8 mouse cellular contexts compared by ENCODE assay signal in the genomic region with DNA sequence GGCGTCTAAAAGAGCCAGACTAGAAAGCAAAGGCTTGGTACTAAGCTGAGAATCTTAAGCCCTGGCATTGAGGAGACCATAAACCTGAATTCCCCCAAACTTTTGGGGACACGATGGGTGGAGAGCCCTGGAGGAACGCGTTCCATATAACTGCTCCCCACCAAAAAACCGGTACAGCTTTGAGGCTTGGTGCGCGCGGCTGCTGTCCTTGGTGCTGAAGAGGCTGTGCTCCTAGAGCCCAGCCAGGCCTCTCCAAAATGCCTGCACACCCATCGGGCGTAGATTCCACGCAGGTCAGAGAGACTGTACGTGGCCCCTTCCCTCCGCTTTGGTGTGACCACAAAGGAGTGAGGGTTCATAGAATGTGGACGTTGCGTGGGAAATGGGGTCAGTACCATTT. TPM values are rescaled to one million over a fixed set of nuclear protein-coding genes. Genes with fewer than 3 reads are reported as not detected.
DNase-seq lines count a peak whose midpoint lies in the region; ATAC-seq lines count a peak whose summit lies in the region.
"Had no signal": no experiment of that assay in that cellular context is flagged by ENCODE, and none has a peak within 500 bp of the region (broad histone marks: within the 10 kb centered on the region; RNA-seq: fewer than 3 reads in every experiment).

No protein-coding gene starts in this region.

- H3K9me3 ChIP-seq in hindbrain, embryonic 16.5 days (ENCODE audit: control insufficient read depth, low read length), result no peaks in the 10 kb centered on the region
- H3K9me3 ChIP-seq in midbrain, embryonic 16.5 days (replicated peaks; ENCODE audit: control insufficient read depth, low read length, poor library complexity, severe bottlenecking), result no peaks in the 10 kb centered on the region

- intact Hi-C loops in left cerebral cortex, postnatal 14 days (cut with DNase I), result no loop called here

- peak; percentile 22 to 26 for DNase-seq in urinary bladder, postnatal 36 days (ENCODE audit: low spot score in 2 of 2)
- DNase-seq in urinary bladder, adult 2 months (ENCODE audit: low spot score), result no peak
- peak; percentile 32 for DNase-seq in c-Kit-positive CD71-positive TER-119-negative erythroid progenitor cells, embryonic 14.5 days (ENCODE audit: low read depth)
- no peak for DNase-seq in cerebellum, postnatal 14 days
- DNase-seq in left cerebral cortex, postnatal 14 days (ENCODE audit: low spot score in 2 of 2), result no peak

- no peaks in the 10 kb centered on the region for H3K27me3 ChIP-seq in hindbrain, embryonic 16.5 days (replicated peaks; ENCODE audit: control insufficient read depth, insufficient read depth, low read length)
- no peaks in the 10 kb centered on the region for H3K27me3 ChIP-seq in midbrain, embryonic 16.5 days (ENCODE audit: control insufficient read depth, insufficient read depth, low read depth, low read length)

- H3K4me3 ChIP-seq in hindbrain, embryonic 16.5 days (ENCODE audit: low read length), result no peak overlapping the region
- no peak overlapping the region for H3K4me3 ChIP-seq in midbrain, embryonic 16.5 days (ENCODE audit: low read depth, low read length)
- H3K4me3 ChIP-seq: erythroblast, embryonic 14.5 days had no signal

- H3K36me3 ChIP-seq in hindbrain, embryonic 16.5 days (ENCODE audit: control insufficient read depth, insufficient read depth, low read length), result peaks cover 36% of the 10 kb centered on the region
- H3K36me3 ChIP-seq in midbrain, embryonic 16.5 days (ENCODE audit: control insufficient read depth, insufficient read depth, low read length), result peaks cover 14% of the 10 kb centered on the region

- peak overlapping the region; percentile 7; the same call in 1 of the 2 replicates for H3K4me2 ChIP-seq in hindbrain, embryonic 16.5 days (ENCODE audit: low read length)
- no peak overlapping the region; the same call in 1 of the 2 replicates for H3K4me2 ChIP-seq in midbrain, embryonic 16.5 days (ENCODE audit: low read length)

- H3K4me1 ChIP-seq in hindbrain, embryonic 16.5 days (ENCODE audit: control insufficient read depth, insufficient read depth, low read depth, low read length), result peaks cover 36% of the 10 kb centered on the region
- peaks cover 38% of the 10 kb centered on the region for H3K4me1 ChIP-seq in midbrain, embryonic 16.5 days (ENCODE audit: control insufficient read depth, insufficient read depth, low read length)

- 30% methylated on average over 15 of the region's 15 CpGs for WGBS in hindbrain, embryonic 16.5 days
- 23% methylated on average over 15 of the region's 15 CpGs for WGBS in midbrain, embryonic 16.5 days

- no peak overlapping the region for H3K9ac ChIP-seq in hindbrain, embryonic 16.5 days (ENCODE audit: low read depth, low read length)
- H3K9ac ChIP-seq in midbrain, embryonic 16.5 days (ENCODE audit: low read depth, low read length), result no peak overlapping the region

- ATAC-seq in hindbrain, embryonic 16.5 days, result no peak
- no peak for ATAC-seq in midbrain, embryonic 16.5 days

- no peak overlapping the region for H3K27ac ChIP-seq in hindbrain, embryonic 16.5 days (ENCODE audit: low read depth, low read length)
- H3K27ac ChIP-seq in midbrain, embryonic 16.5 days (ENCODE audit: low read length), result peak overlapping the region; percentile 92

RNA-seq across cellular contexts. Expression of gene Nova2, which starts 25.7 kb away (rescaled TPM):
- polyA plus RNA-seq in urinary bladder, adult 2 months (2012; rRNA removed), result 0.48 and 1.0 TPM in 2 replicates
- 10.4 and 12.3 TPM in 2 replicates for polyA plus RNA-seq in hindbrain, embryonic 16.5 days (2015; fragmentation: Nextera tagmentation; extraction: Ambion mirVana)
- polyA plus RNA-seq in midbrain, embryonic 16.5 days (2015; fragmentation: Nextera tagmentation; extraction: Ambion mirVana), result 11.9 and 14.3 TPM in 2 replicates
- total RNA-seq in left cerebral cortex, postnatal 14 days (2021), result 100 to 1,000 TPM; 105 to 110 TPM
- polyA plus RNA-seq: erythroblast, embryonic 14.5 days had no signal

RNA-seq across cellular contexts. Expression of gene Nanos2, which starts 35.8 kb away (rescaled TPM):
- polyA plus RNA-seq in urinary bladder, adult 2 months (2012; rRNA removed), result 0.04 TPM in 1 of 2 replicates, not detected in the other
- 0.65 and 0.85 TPM in 2 replicates for polyA plus RNA-seq in hindbrain, embryonic 16.5 days (2015; fragmentation: Nextera tagmentation; extraction: Ambion mirVana)
- 0.52 and 0.79 TPM in 2 replicates for polyA plus RNA-seq in midbrain, embryonic 16.5 days (2015; fragmentation: Nextera tagmentation; extraction: Ambion mirVana)
- total RNA-seq in left cerebral cortex, postnatal 14 days (2021), result under 1 TPM; 0.42 to 0.75 TPM
- polyA plus RNA-seq: erythroblast, embryonic 14.5 days had no signal

RNA-seq across cellular contexts. Expression of gene Mypop, which starts 39.6 kb away (rescaled TPM):
- 7.5 and 9.5 TPM in 2 replicates for polyA plus RNA-seq in urinary bladder, adult 2 months (2012; rRNA removed)
- 5.8 and 6.3 TPM in 2 replicates for polyA plus RNA-seq in hindbrain, embryonic 16.5 days (2015; fragmentation: Nextera tagmentation; extraction: Ambion mirVana)
- polyA plus RNA-seq in midbrain, embryonic 16.5 days (2015; fragmentation: Nextera tagmentation; extraction: Ambion mirVana), result 3.9 and 5.1 TPM in 2 replicates
- 10 to 100 TPM; 39.9 to 42.2 TPM for total RNA-seq in left cerebral cortex, postnatal 14 days (2021)

RNA-seq across cellular contexts. Expression of gene Ccdc61, which starts 41.2 kb away (rescaled TPM):
- 26.9 and 31.4 TPM in 2 replicates for polyA plus RNA-seq in urinary bladder, adult 2 months (2012; rRNA removed)
- polyA plus RNA-seq in hindbrain, embryonic 16.5 days (2015; fragmentation: Nextera tagmentation; extraction: Ambion mirVana), result 29.1 and 35.7 TPM in 2 replicates
- 24.7 and 31.2 TPM in 2 replicates for polyA plus RNA-seq in midbrain, embryonic 16.5 days (2015; fragmentation: Nextera tagmentation; extraction: Ambion mirVana)
- 10 to 100 TPM; 11.6 to 13.0 TPM for total RNA-seq in left cerebral cortex, postnatal 14 days (2021)

RNA-seq across cellular contexts. Expression of gene Irf2bp1, which starts 52.4 kb away (rescaled TPM):
- polyA plus RNA-seq in urinary bladder, adult 2 months (2012; rRNA removed), result 15.8 and 20.3 TPM in 2 replicates
- polyA plus RNA-seq in hindbrain, embryonic 16.5 days (2015; fragmentation: Nextera tagmentation; extraction: Ambion mirVana), result 26.8 and 27.3 TPM in 2 replicates
- polyA plus RNA-seq in midbrain, embryonic 16.5 days (2015; fragmentation: Nextera tagmentation; extraction: Ambion mirVana), result 26.0 and 26.7 TPM in 2 replicates
- 10 to 100 TPM; 42.5 to 45.2 TPM for total RNA-seq in left cerebral cortex, postnatal 14 days (2021)

Comparison
In these comparisons a context has a peak if more than half of its experiments do, and no peak if none do; other contexts are left out.
1. DNase-seq: peak in urinary bladder, postnatal 36 days (2 of 2) and c-Kit-positive CD71-positive TER-119-negative erythroid progenitor cells, embryonic 14.5 days (single experiment); none in urinary bladder, adult 2 months (single experiment), cerebellum, postnatal 14 days (0 of 2) and left cerebral cortex, postnatal 14 days (0 of 2).